Mouse (Mus musculus): Measurements from ENCODE around the gene Ufd1. TPM values are rescaled to one million over a fixed set of nuclear protein-coding genes. Genes with fewer than 3 reads are reported as not detected.
"Not testable (repeated sequence)": the region's sequence is repeated elsewhere in the genome, so short reads cannot be mapped to it uniquely, and the experiment has no call there.

Gene Ufd1
- total RNA-seq, 2 experiments from 2014 or later, result 120 to 130 TPM

GRCm38 (mm10) chr16:18805746-18806145 is 5.8 kb upstream of the Ufd1 start:
- no peak for DNase-seq (ENCODE audit: low spot score in 2 of 2)

GRCm38 (mm10) chr16:18809001-18809400 is 2.6 kb upstream of the Ufd1 start:
- DNase-seq (ENCODE audit: low spot score in 2 of 2), result no peak

- no peak for DNase-seq (ENCODE audit: low spot score in 2 of 2)
Measured at GRCm38 (mm10) chr16:18811032-18811431, 547 bp upstream of the Ufd1 start.

- DNase-seq (ENCODE audit: low spot score in 2 of 2), result no peak
Measured at GRCm38 (mm10) chr16:18812385-18812910, 869 bp downstream of the Ufd1 start.

- DNase-seq (ENCODE audit: low spot score in 2 of 2), result no peak
Measured at GRCm38 (mm10) chr16:18822356-18822755, 10.8 kb downstream of the Ufd1 start.

GRCm38 (mm10) chr16:18822925-18823324 is 11.3 kb downstream of the Ufd1 start:
- no peak for DNase-seq (ENCODE audit: low spot score in 2 of 2)

- no peak for DNase-seq (ENCODE audit: low spot score in 2 of 2)
Measured at GRCm38 (mm10) chr16:18828630-18829029, 17.1 kb downstream of the Ufd1 start.

- no peak for DNase-seq (ENCODE audit: low spot score in 2 of 2)
Measured at GRCm38 (mm10) chr16:18829102-18829501, 17.5 kb downstream of the Ufd1 start.

GRCm38 (mm10) chr16:18833486-18833885 is 21.9 kb downstream of the Ufd1 start:
- no peak for DNase-seq (ENCODE audit: low spot score in 2 of 2)

- DNase-seq (ENCODE audit: low spot score in 2 of 2), result no peak
Measured at GRCm38 (mm10) chr16:18836073-18836467, 24.5 kb downstream of the Ufd1 start.

GRCm38 (mm10) chr16:18836468-18837208 is 25.1 kb downstream of the Ufd1 start, which contains the start of the genes 2510002D24Rik and Gm28539:
Gene 2510002D24Rik, plus strand, starts transcription at chr16:18836578.
Gene Gm28539, plus strand, starts transcription at chr16:18836584.
- DNase-seq (ENCODE audit: low spot score in 2 of 2), result peak; percentile 63 to 83

- DNase-seq (ENCODE audit: low spot score in 2 of 2), result no peak
Measured at GRCm38 (mm10) chr16:18838346-18838745, 26.8 kb downstream of the Ufd1 start.

GRCm38 (mm10) chr16:18846301-18846820 is 34.8 kb downstream of the Ufd1 start:
- DNase-seq (ENCODE audit: low spot score in 2 of 2), result no peak

GRCm38 (mm10) chr16:18849521-18850190 is 38.1 kb downstream of the Ufd1 start:
- not testable (repeated sequence) for DNase-seq (ENCODE audit: low spot score in 2 of 2)

- DNase-seq (ENCODE audit: low spot score in 2 of 2), result no peak
Measured at GRCm38 (mm10) chr16:18858551-18858950, 47.0 kb downstream of the Ufd1 start.

- peak in 1 of 2 experiments; percentile 10 for DNase-seq (ENCODE audit: low spot score in 2 of 2)
Measured at GRCm38 (mm10) chr16:18860186-18860585, 48.6 kb downstream of the Ufd1 start.

GRCm38 (mm10) chr16:18870495-18870894 is 58.9 kb downstream of the Ufd1 start:
- not testable (repeated sequence) for DNase-seq (ENCODE audit: low spot score in 2 of 2)

- DNase-seq (ENCODE audit: low spot score in 2 of 2), result no peak
Measured at GRCm38 (mm10) chr16:18876091-18876441, 64.5 kb downstream of the Ufd1 start.

GRCm38 (mm10) chr16:18876442-18877308 is 65.1 kb downstream of the Ufd1 start, which contains the start of the genes Mrpl40 and Hira:
Gene Mrpl40, minus strand, starts transcription at chr16:18876862.
Gene Hira, plus strand, starts transcription at chr16:18877037.
- DNase-seq (ENCODE audit: low spot score in 2 of 2), result peak; percentile 91 to 92

- peak; percentile 26 to 49 for DNase-seq (ENCODE audit: low spot score in 2 of 2)
Measured at GRCm38 (mm10) chr16:18877386-18878090, 66.0 kb downstream of the Ufd1 start.
